Comparison of ENCODE assay signal across 10 mouse cellular contexts in the genomic region with DNA sequence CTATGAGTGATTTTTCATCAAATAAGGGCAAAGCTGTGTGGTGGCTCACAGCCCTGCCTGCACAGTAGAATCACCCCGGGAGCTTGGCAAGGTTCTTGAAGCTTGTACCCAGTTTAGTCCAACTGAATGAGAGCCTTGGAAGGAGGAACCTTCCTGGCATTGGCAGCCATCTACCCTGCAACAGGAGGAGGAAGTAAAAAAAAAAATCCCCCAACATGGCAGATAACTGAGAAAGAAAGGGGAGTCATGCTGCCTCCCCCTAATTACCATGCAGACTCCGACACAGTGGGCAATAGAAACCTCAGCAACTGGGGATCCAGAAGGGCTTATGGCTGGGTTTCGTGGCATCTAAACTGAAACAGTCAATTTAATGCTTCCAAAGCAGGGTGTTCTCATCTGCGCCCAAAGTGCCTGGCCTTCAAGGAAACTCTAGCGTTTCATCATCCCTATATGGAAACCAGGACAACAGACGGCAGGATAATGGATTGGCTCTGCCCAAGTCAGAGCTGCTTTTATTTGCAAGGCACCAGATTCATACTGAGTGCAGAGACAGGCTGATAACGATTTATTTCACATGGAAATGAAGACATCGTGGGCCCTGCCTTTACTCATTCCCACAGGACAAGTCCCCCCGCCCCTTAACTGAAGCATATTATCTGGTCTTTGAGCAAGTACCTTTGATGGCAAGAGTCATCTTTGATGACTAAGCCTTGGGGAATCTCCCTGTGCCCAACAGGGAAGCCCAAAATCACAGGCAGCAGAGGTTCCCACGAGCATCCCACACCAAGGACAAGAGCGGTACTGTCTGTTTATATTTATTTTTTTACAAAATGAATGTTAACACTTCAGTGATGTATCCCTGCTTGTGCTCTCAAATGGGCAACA. TPM values are rescaled to one million over a fixed set of nuclear protein-coding genes. Genes with fewer than 3 reads are reported as not detected.
DNase-seq lines count a peak whose midpoint lies in the region; ATAC-seq and TF ChIP-seq lines count a peak whose summit lies in the region.
"Had no signal": no experiment of that assay in that cellular context is flagged by ENCODE, and none has a peak within 500 bp of the region (broad histone marks: within the 10 kb centered on the region; RNA-seq: fewer than 3 reads in every experiment).

No protein-coding gene starts in this region.

- TF ChIP-seq POLR2A in thymus, adult 2 months (IDR thresholded peaks at IDR 0.05; ENCODE audit: control insufficient read depth, extremely low read depth, insufficient read depth, low read length, poor library complexity) = no peak

- no peak overlapping the region for H3K4me2 ChIP-seq in midbrain, embryonic 13.5 days (replicated peaks)
- H3K4me2 ChIP-seq in midbrain, embryonic 11.5 days = no peak overlapping the region
- H3K4me2 ChIP-seq in heart, embryonic 11.5 days = no peak overlapping the region

- no peak for TF ChIP-seq CTCF in layer of hippocampus, adult 2 months (conservative IDR thresholded peaks at IDR 0.05)
- no peak for TF ChIP-seq CTCF in thymus, adult 2 months (IDR thresholded peaks at IDR 0.05; ENCODE audit: borderline replicate concordance, control insufficient read depth, extremely low read depth, insufficient read depth, low read length, poor library complexity)

- peaks cover 15% of the 10 kb centered on the region for H3K4me1 ChIP-seq in midbrain, embryonic 13.5 days (replicated peaks)
- no peaks in the 10 kb centered on the region for H3K4me1 ChIP-seq in midbrain, embryonic 11.5 days (ENCODE audit: control insufficient read depth, insufficient read depth, low read length)
- no peaks in the 10 kb centered on the region for H3K4me1 ChIP-seq in heart, embryonic 11.5 days (ENCODE audit: control insufficient read depth, insufficient read depth, low read length)
- peaks cover 42% of the 10 kb centered on the region for H3K4me1 ChIP-seq in thymus, adult 2 months (replicated peaks; ENCODE audit: control insufficient read depth, insufficient read depth, low read length)
- H3K4me1 ChIP-seq: megakaryocyte, embryonic 14.5 days had no signal

- no peak overlapping the region for H3K4me3 ChIP-seq in midbrain, embryonic 13.5 days (replicated peaks)
- no peak overlapping the region for H3K4me3 ChIP-seq in midbrain, embryonic 11.5 days (ENCODE audit: low read depth, low read length)
- no peak overlapping the region for H3K4me3 ChIP-seq in layer of hippocampus, adult 2 months
- no peak overlapping the region for H3K4me3 ChIP-seq in heart, embryonic 11.5 days (ENCODE audit: low read depth, low read length)
- no peak overlapping the region for H3K4me3 ChIP-seq in thymus, adult 2 months (ENCODE audit: control insufficient read depth, insufficient read depth, low read length)
- H3K4me3 ChIP-seq: megakaryocyte, embryonic 14.5 days had no signal

- DNase-seq in midbrain, embryonic 11.5 days (ENCODE audit: low spot score, missing footprints) = no peak
- DNase-seq in cerebellum, adult 9-11 months = peak; percentile 78
- DNase-seq in layer of hippocampus, adult 2 months (ENCODE audit: low spot score in 2 of 2) = peak; percentile 24 to 67
- peak; percentile 18 for DNase-seq in skeletal muscle tissue, adult 2 months (ENCODE audit: low read depth, low spot score)
- DNase-seq in thymus, adult 2 months = no peak
- DNase-seq in c-Kit-positive CD71-positive TER-119-positive erythroid progenitor cells, embryonic 14.5 days (ENCODE audit: low spot score) = no peak
- DNase-seq: thymus, postnatal 36 days had no signal

- WGBS in midbrain, embryonic 13.5 days = 44% methylated on average over 11 of the region's 11 CpGs
- 64% methylated on average over 11 of the region's 11 CpGs for WGBS in midbrain, embryonic 11.5 days
- 53% methylated on average over 11 of the region's 11 CpGs for WGBS in heart, embryonic 11.5 days (ENCODE audit: insufficient replicate concordance)
- 90% methylated on average over 11 of the region's 11 CpGs for WGBS in thymus, adult 2 months

- no peaks in the 10 kb centered on the region for H3K36me3 ChIP-seq in midbrain, embryonic 13.5 days
- no peaks in the 10 kb centered on the region for H3K36me3 ChIP-seq in midbrain, embryonic 11.5 days (ENCODE audit: control insufficient read depth, insufficient read depth, low read length)
- no peaks in the 10 kb centered on the region for H3K36me3 ChIP-seq in heart, embryonic 11.5 days (ENCODE audit: control insufficient read depth, insufficient read depth, low read length)
- H3K36me3 ChIP-seq in thymus, adult 2 months (ENCODE audit: control insufficient read depth, insufficient read depth, low read length) = no peaks in the 10 kb centered on the region

- H3K27ac ChIP-seq in midbrain, embryonic 13.5 days = no peak overlapping the region
- H3K27ac ChIP-seq in midbrain, embryonic 11.5 days (ENCODE audit: low read depth, low read length) = no peak overlapping the region
- peak overlapping the region; percentile 87 for H3K27ac ChIP-seq in layer of hippocampus, adult 2 months
- H3K27ac ChIP-seq in heart, embryonic 11.5 days (ENCODE audit: low read depth, low read length) = no peak overlapping the region
- H3K27ac ChIP-seq in thymus, adult 2 months (ENCODE audit: control insufficient read depth, insufficient read depth, low read length) = no peak overlapping the region

- ATAC-seq in midbrain, embryonic 13.5 days = peak; percentile 49
- no peak for ATAC-seq in midbrain, embryonic 11.5 days (ENCODE audit: low FRiP score)
- ATAC-seq in heart, embryonic 11.5 days (replicated peaks; ENCODE audit: insufficient number of reproducible peaks, low FRiP score, low TSS enrichment) = no peak

- no peaks in the 10 kb centered on the region for H3K27me3 ChIP-seq in midbrain, embryonic 13.5 days
- H3K27me3 ChIP-seq in midbrain, embryonic 11.5 days (ENCODE audit: control insufficient read depth, insufficient read depth, low read length) = no peaks in the 10 kb centered on the region
- H3K27me3 ChIP-seq in heart, embryonic 11.5 days (ENCODE audit: control insufficient read depth, insufficient read depth, low read length) = no peaks in the 10 kb centered on the region; the same call in 1 of the 2 replicates
- H3K27me3 ChIP-seq in thymus, adult 2 months (ENCODE audit: control insufficient read depth, insufficient read depth, low read length) = no peaks in the 10 kb centered on the region

- no peak overlapping the region for H3K9ac ChIP-seq in midbrain, embryonic 13.5 days (replicated peaks)
- H3K9ac ChIP-seq in midbrain, embryonic 11.5 days (ENCODE audit: low read length) = no peak overlapping the region
- H3K9ac ChIP-seq in heart, embryonic 11.5 days (ENCODE audit: low read depth, low read length) = no peak overlapping the region

- no peaks in the 10 kb centered on the region for H3K9me3 ChIP-seq in midbrain, embryonic 13.5 days
- no peaks in the 10 kb centered on the region for H3K9me3 ChIP-seq in midbrain, embryonic 11.5 days (ENCODE audit: control insufficient read depth, low read length)
- H3K9me3 ChIP-seq in heart, embryonic 11.5 days (replicated peaks; ENCODE audit: control insufficient read depth, low read length) = no peaks in the 10 kb centered on the region

RNA-seq across cellular contexts. Expression of a gene that starts 52.9 kb away (rescaled TPM):
- 30.8 and 35.3 TPM in 2 replicates for polyA plus RNA-seq in midbrain, embryonic 13.5 days (2015; fragmentation: Nextera tagmentation; extraction: Ambion mirVana)
- polyA plus RNA-seq in midbrain, embryonic 11.5 days (2014; fragmentation: Nextera tagmentation; extraction: Ambion mirVana) = 40.9 and 44.3 TPM in 2 replicates
- 10 to 100 TPM; 52.6 to 56.8 TPM for total RNA-seq in layer of hippocampus, adult 2 months (2021)
- polyA plus RNA-seq in heart, embryonic 11.5 days (2014; fragmentation: Nextera tagmentation; extraction: Ambion mirVana) = 31.0 and 37.6 TPM in 2 replicates
- polyA plus RNA-seq in thymus, adult 2 months (2012; rRNA removed) = 54.5 and 61.0 TPM in 2 replicates

Comparison
In these comparisons a context has a peak if more than half of its experiments do, and no peak if none do; other contexts are left out.
1. DNase-seq: peak in cerebellum, adult 9-11 months (single experiment), layer of hippocampus, adult 2 months (2 of 2) and skeletal muscle tissue, adult 2 months (single experiment); none in midbrain, embryonic 11.5 days (single experiment), thymus, adult 2 months (single experiment) and c-Kit-positive CD71-positive TER-119-positive erythroid progenitor cells, embryonic 14.5 days (single experiment).